Mouse (Mus musculus): Measurements from ENCODE around the gene Cdk14.

DNA sequence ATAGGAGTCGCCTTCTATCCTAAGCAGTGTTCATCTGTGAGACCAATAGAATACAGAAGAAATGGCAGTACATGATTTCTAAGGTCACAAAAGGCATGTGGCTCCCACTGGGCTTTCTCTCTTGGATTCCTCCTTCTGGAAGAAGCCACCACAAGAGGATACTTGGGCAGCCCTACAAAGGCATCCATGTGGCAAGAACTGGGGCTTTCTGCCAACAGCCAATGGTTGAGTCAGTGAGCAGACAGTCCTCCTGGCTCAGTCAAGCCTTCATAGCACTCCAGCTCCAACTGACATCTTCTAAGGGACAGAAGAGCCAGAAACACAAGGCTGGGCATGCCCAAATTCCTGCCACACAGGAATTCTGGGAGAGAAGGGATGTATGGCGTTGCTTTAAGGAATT, 93.4 kb downstream of the Cdk14 start:
- TF ChIP-seq POLR2A (IDR thresholded peaks at IDR 0.05; ENCODE audit: borderline replicate concordance, insufficient read depth, low read length): no peak
- TF ChIP-seq CTCF (IDR thresholded peaks at IDR 0.05; ENCODE audit: borderline replicate concordance, insufficient read depth, low read depth, low read length): no peak

All from cerebellum, adult 2 months (tissue).